Mouse (Mus musculus) testis, adult 2 months (tissue): ENCODE data around the gene Plcd4. TPM values are rescaled to one million over a fixed set of nuclear protein-coding genes. Genes with fewer than 3 reads are reported as not detected.

ENCODE experiments used
- H3K27ac ChIP-seq: fragments of 200-500 bp; 2 replicates; pipeline ENCODE4 v1.5.1; 2012; ENCODE audit warnings: low read depth, low read length; ENCODE audit not compliant: control insufficient read depth, insufficient read depth
- H3K27me3 ChIP-seq: fragments of 200-500 bp; 2 replicates; pipeline ENCODE4 v1.6.1; 2012; ENCODE audit warnings: mild to moderate bottlenecking, low read length, moderate library complexity; ENCODE audit not compliant: control insufficient read depth, insufficient read depth
- H3K36me3 ChIP-seq: fragments of 200-500 bp; 2 replicates; pipeline ENCODE4 v1.6.1; 2012; ENCODE audit warnings: mild to moderate bottlenecking, low read length; ENCODE audit not compliant: control insufficient read depth, insufficient read depth
- H3K4me1 ChIP-seq: fragments of 200-500 bp; 2 replicates; pipeline ENCODE4 v1.6.1; 2012; ENCODE audit warnings: low read length; ENCODE audit not compliant: control insufficient read depth, insufficient read depth
- H3K4me3 ChIP-seq: fragments of 200-500 bp; 2 replicates; pipeline ENCODE4 v1.5.1; 2012; ENCODE audit warnings: low read depth, mild to moderate bottlenecking, low read length, moderate library complexity, mixed read lengths; ENCODE audit not compliant: control insufficient read depth
- CTCF ChIP-seq: fragments of 200-500 bp; IDR thresholded peaks from 2 replicates; pipeline ENCODE4 v1.5.1; 2012; ENCODE audit warnings: low read depth, mild to moderate bottlenecking, inconsistent platforms, low read length, moderate library complexity; ENCODE audit not compliant: control insufficient read depth, insufficient read depth, insufficient replicate concordance
- POLR2A ChIP-seq: fragments of 200-500 bp; IDR thresholded peaks from 2 replicates; pipeline ENCODE4 v1.6.1; 2012; ENCODE audit warnings: low read depth, mild to moderate bottlenecking, inconsistent platforms, low read length, moderate library complexity; ENCODE audit not compliant: control insufficient read depth
- polyA plus RNA-seq: library from polyadenylated mRNA; depleted of rRNA; stranded (reverse); fragments of >200 nt; gene quantifications from 2 replicates; pipeline ENCODE4 v1.2.3, GENCODE M21; 2012; rRNA removed

Plcd4 gene
- polyA plus RNA-seq, 1 experiment, result 84.0 TPM

DNA sequence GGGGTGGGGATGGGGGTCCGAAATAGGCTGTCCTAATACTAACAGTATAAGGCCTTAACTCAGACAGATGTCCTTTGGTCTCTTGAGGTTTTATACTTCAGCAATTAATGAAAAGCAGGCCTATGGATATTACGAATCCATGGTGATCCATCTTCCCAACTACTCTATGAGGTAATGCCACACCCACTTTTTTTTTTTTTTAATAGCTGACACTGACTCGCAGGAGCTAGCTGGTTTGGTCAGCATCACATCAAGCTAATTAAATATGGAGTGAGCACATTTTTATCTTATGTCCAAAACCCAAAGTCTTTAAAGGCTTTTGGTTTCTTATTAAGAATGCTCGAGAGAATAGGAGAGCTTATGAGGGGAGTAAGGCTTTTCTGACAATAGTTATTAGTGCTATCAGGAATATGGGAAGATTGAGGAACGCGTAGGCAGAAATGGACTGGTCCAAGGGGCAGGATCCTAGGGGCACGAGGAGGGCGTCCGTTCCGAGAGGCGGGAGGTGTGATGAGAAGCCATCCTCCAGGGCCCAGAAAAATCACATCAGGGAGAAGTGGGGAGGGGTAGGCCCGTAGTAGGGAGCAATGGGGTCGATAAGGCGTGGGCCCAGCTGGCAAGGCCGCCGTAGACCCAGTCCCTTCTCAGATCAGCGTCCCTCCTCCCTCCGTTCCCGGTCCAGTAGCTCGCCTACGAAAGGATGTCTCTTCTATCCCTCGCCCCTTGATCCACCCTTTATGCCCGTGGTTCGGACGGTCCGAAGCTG lies 58.0 kb downstream of the Plcd4 start:
- Histone ChIP-seq H3K27ac (peak overlapping the region; percentile 74), H3K4me3 (peak overlapping the region; percentile 90), H3K4me1 (no peaks in the 10 kb centered on the region), H3K36me3 (peaks cover 2% of the 10 kb centered on the region; the same call in 1 of the 2 replicates), H3K27me3 (no peaks in the 10 kb centered on the region)
- TF ChIP-seq CTCF (no peak), POLR2A (no peak)

DNA sequence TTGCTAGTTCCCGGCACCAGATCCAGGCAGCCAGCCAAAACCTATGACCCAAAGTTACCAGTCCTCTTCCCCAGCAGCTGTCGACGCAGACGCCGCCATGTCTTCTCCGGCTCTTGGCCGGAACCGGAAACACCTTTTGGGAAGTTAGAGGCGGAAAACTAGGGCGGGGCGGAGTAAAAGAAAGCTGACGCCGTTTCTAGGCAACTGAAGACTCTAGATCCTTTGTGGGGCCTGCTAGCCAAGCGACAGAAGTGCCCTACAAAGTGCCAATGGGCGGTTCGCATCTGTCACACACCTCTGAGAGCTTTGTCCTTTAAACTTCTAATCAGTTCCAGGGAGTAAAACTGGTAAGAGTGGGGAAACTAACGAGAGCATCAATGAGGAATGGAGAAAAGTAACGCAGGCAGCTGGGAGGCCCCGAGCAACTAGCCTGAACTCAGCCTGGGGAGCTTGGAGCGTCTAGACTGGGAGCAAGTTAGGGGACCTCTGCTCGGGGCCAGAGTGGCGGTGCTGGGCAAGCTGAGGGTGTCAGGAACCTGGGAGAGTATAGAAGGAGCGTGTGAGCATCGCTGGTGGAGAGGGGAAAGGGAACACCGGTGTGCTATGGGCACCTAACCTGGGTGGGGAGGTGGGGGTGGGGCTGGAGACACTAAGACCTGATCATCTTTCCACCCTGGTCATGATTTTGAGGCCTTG lies 58.7 kb downstream of the Plcd4 start, which contains the start of the genes Rnf25 and Stk36:
Gene Rnf25, minus strand, starts transcription at position 131 of the 696 bp plus-strand sequence.
Gene Stk36, plus strand, starts transcription at position 179 of the 696 bp plus-strand sequence.
- Histone ChIP-seq H3K4me3 (peak within 1 kb of the TSS; percentile 90), H3K36me3 (peaks cover 2% of the 10 kb centered on the region; the same call in 1 of the 2 replicates), H3K4me1 (no peaks in the 10 kb centered on the region), H3K27me3 (no peaks in the 10 kb centered on the region), H3K27ac (peak within 1 kb of the TSS; percentile 74)
- TF ChIP-seq CTCF, result no peak
- peak; percentile 93 for TF ChIP-seq POLR2A

Other genes with a start within 250 kb of the Plcd4 start
- gene Tmbim1, start 237.3 kb upstream of the Plcd4 start, polyA plus RNA-seq, result 6.3 TPM in 2 replicates
- 22.0 and 25.9 TPM in 2 replicates for gene Catip, start 180.8 kb upstream of the Plcd4 start, polyA plus RNA-seq
- gene Slc11a1, start 167.7 kb upstream of the Plcd4 start, polyA plus RNA-seq, result 3.0 and 3.1 TPM in 2 replicates
- 12.1 and 13.6 TPM in 2 replicates for gene Ctdsp1, start 151.4 kb upstream of the Plcd4 start, polyA plus RNA-seq
- gene Vil1, start 133.5 kb upstream of the Plcd4 start, polyA plus RNA-seq, result 0.09 and 0.22 TPM in 2 replicates
- gene Cnot9, start 36.8 kb upstream of the Plcd4 start, polyA plus RNA-seq, result 22.4 and 26.6 TPM in 2 replicates
- 23.7 and 23.8 TPM in 2 replicates for gene Usp37, start 1.4 kb downstream of the Plcd4 start, polyA plus RNA-seq
- 7.5 and 7.9 TPM in 2 replicates for gene Zfp142, start 45.4 kb downstream of the Plcd4 start, polyA plus RNA-seq
- gene Bcs1l, start 45.4 kb downstream of the Plcd4 start, polyA plus RNA-seq, result 4.5 and 5.2 TPM in 2 replicates
- gene Rnf25, start 58.5 kb downstream of the Plcd4 start, polyA plus RNA-seq, result 175 and 194 TPM in 2 replicates
- gene Stk36, start 58.6 kb downstream of the Plcd4 start, polyA plus RNA-seq, result 177 and 209 TPM in 2 replicates
- 67.6 and 77.9 TPM in 2 replicates for gene Ttll4, start 118.9 kb downstream of the Plcd4 start, polyA plus RNA-seq
- 6.3 and 9.0 TPM in 2 replicates for gene Cyp27a1, start 170.7 kb downstream of the Plcd4 start, polyA plus RNA-seq
- 0.44 and 0.53 TPM in 2 replicates for gene Prkag3, start 206.3 kb downstream of the Plcd4 start, polyA plus RNA-seq
- 11.2 and 13.4 TPM in 2 replicates for gene Wnt6, start 229.0 kb downstream of the Plcd4 start, polyA plus RNA-seq
- 0.16 and 0.23 TPM in 2 replicates for gene Wnt10a, start 248.6 kb downstream of the Plcd4 start, polyA plus RNA-seq